Mouse (Mus musculus) megakaryocyte progenitor cell, adult 5-6 weeks (primary cell): ENCODE data around the gene Klf8. TPM values are rescaled to one million over a fixed set of nuclear protein-coding genes. Genes with fewer than 3 reads are reported as not detected.
"Not testable (repeated sequence)": the region's sequence is repeated elsewhere in the genome, so short reads cannot be mapped to it uniquely, and the experiment has no call there.

Experiments used
- ATAC-seq: replicated peaks from 2 replicates; pipeline ENCODE4 v1.8.0; 2016; ENCODE audit warnings: mild to moderate bottlenecking, moderate TSS enrichment, inconsistent platforms; ENCODE audit not compliant: poor library complexity
- total RNA-seq, 2 experiments: library from RNA; stranded (forward) in 1 of 2; stranded (reverse) in 1 of 2; fragments of 157-497, 149-512 nt in 1 of 2; fragments of 200-1000 nt in 1 of 2; gene quantifications; 2 replicates each; pipeline versions ENCODE4 v1.2.3 to v1.2.4; 2015 to 2017

Klf8 gene
- total RNA-seq (2015), result 2.4 and 3.2 TPM in 2 replicates
- total RNA-seq (2017), result 1.6 and 2.8 TPM in 2 replicates

- ATAC-seq, result peak; percentile 82
Measured at GRCm38 (mm10) chrX:153237304-153237919, at the start of gene Klf8. Gene Klf8 (plus strand): TSS chrX:153237466.

- ATAC-seq, result peak; percentile 48
Measured at GRCm38 (mm10) chrX:153199185-153199584, 38.1 kb upstream of the Klf8 start.

- no peak for ATAC-seq
Measured at GRCm38 (mm10) chrX:153211101-153211500, 26.2 kb upstream of the Klf8 start.

GRCm38 (mm10) chrX:153231240-153231639 lies 6.0 kb upstream of the Klf8 start:
- ATAC-seq, result peak; percentile 75

- ATAC-seq, result no peak
Measured at GRCm38 (mm10) chrX:153233255-153233654, 4.0 kb upstream of the Klf8 start.

- peak; percentile 91 for ATAC-seq
Measured at GRCm38 (mm10) chrX:153237920-153238504, 746 bp downstream of the Klf8 start.

GRCm38 (mm10) chrX:153254256-153254655 lies 17.0 kb downstream of the Klf8 start:
- ATAC-seq, result no peak

- peak; percentile 78 for ATAC-seq
Measured at GRCm38 (mm10) chrX:153255504-153255903, 18.2 kb downstream of the Klf8 start.

- ATAC-seq, result no peak
Measured at GRCm38 (mm10) chrX:153282185-153282584, 44.9 kb downstream of the Klf8 start.

DNA sequence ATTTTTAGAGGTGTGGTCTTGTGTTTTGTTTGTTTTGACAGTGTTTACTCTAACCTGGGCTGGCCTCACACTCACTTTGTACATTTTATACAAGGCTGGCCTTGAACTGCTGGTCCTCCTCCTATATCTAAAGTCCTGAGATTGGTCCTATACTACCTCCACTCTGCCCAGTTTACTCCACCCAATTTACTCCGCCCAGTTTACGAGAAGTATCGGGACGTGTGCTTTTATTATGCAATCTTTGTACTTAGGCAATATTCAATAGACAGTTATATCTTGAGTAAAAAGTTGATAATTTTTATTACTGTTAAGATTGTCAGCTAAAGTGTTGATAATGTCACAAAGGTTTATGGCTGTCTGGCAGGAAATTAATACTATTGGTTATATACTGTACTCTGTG lies 74.1 kb downstream of the Klf8 start:
- no peak for ATAC-seq

DNA sequence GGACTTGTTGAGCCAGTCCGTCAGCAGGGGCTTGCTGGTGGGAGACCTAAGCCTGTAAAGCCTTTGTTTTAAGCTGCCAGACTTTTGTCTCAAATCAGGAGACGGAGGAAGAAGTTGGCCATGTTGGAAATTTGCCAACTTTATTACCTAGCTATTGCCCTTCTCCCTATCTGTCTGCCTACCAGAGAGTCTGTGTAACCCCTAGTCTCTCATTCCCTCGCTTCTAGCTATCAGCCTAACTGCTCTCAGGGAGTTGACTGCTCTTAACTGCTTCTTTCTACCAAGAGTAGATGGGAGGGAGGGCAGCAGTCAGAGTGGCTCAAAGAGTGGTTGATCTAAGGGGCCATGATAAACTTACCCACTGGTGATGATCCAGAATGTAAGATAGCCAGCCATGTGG lies 85.8 kb downstream of the Klf8 start:
- no peak for ATAC-seq

DNA sequence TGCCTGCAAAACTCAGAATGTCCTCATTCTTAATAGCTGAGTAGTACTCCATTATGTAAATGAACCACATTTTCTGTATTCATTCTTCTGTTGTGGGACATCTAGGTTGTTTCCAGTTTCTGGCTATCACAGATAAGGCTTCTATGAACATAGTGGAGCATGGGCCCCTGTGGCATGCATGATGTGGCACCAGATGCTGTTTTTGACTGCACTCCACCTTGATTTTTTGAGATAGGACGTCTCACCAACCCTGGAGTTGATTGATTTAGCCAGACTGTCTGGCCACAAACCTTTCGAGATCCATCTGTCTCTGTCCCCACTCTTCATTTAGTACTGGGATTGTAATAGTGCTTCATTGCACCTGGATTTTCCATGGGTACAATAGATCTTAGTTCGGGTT lies 96.9 kb downstream of the Klf8 start:
- not testable (repeated sequence) for ATAC-seq

- ATAC-seq, result peak; percentile 92
Measured at GRCm38 (mm10) chrX:153359331-153360215, 122.3 kb downstream of the Klf8 start.

DNA sequence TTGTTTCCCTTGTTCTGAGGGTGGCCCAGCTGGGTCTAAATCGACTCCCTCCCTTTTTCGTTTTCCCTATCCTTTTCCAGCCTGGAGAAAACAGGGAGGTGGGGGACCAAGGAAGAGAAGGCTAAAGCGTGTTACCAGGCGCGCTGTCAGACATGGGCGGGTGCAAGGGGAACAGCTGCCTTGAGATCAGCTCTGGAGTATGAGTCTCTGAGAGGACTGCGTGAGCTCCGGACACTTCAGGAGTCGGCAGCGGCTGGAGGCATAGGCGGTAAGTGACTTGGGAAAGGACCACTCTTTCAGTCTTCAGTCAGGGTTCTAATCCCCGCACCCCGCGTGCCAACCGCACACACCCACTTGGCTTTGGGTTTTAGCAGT lies 122.9 kb downstream of the Klf8 start:
- ATAC-seq, result peak; percentile 51

DNA sequence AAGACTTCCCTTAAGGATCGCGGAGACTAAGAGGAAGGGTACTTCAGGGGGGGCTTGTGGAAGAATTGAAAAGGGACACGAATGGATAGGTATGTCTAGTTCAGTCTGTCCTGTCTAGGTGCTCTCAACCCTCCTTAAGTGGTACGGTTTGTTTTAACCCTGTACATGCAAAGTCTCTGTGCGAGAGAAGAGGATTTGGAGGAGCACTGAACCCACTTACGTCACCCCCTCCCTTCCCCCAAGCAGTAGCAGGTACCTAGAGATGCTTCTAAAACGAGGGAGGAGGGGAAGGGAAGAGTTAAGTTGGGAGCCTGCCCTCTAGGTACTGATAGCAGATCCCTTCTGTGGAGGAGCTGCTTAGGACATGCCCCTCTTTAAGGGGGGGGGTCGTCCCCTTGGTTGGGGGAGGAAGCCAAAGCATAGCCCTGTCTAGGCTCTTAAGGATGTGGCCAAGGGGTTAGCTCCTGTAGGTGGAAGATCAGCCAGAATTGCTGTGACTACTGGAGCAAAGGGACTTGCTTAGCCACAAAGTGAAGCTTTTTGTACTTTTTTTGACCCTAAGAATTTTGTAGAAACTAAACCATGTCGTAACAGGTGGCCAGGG lies 123.5 kb downstream of the Klf8 start:
- no peak for ATAC-seq

GRCm38 (mm10) chrX:153366754-153367153 lies 129.5 kb downstream of the Klf8 start:
- ATAC-seq, result peak; percentile 100

DNA sequence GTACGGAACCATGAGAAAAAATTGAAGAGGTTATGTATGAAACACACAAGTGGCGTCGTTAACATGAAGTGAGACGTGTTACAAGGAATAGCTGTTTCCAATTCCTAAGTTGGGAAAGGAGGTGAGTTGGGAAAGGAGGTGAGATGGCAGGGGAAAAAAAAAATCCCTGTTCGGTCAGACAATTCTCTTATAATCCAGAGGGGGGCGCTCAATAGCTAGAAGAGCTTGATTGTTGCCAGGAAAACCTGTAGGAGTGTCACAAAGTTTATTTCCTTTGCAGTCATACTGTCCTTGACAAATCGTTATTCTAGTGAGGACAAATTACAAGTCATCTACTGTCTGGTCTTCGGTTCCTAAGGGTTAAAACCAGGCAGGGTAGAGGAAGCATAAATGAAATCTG lies 132.5 kb downstream of the Klf8 start:
- ATAC-seq, result peak; percentile 51

- ATAC-seq, result 0 out of 2 replicates have a peak, but pooled peaks have one; percentile 69
Measured at GRCm38 (mm10) chrX:153375105-153375504, 137.8 kb downstream of the Klf8 start.

- peak; percentile 23; the same call in 1 of the 2 replicates for ATAC-seq
Measured at GRCm38 (mm10) chrX:153381753-153382152, 144.5 kb downstream of the Klf8 start.

- ATAC-seq, result peak; percentile 65; the same call in 1 of the 2 replicates
Measured at GRCm38 (mm10) chrX:153389291-153389690, 152.0 kb downstream of the Klf8 start.

DNA sequence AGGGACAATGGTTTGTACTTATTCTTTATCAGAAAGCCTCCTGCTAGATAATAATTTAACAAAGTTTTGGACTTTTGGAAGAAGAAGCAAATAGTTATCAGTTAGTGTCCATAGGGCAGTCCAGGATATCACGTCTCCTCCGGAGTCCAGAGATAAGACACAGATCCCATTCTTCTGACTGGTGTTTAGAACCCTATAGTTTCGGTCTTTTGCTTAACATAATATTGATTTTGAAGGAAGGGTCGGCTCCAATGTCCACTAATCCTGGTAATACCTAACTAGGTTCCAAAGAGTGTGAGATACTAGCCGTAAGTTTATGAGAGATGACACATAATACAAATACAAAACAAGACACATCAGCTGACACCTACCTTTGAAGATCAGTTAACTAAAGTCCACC lies 179.8 kb downstream of the Klf8 start:
- ATAC-seq, result no peak
